Mouse (Mus musculus) olfactory bulb, adult 2 months (tissue): ENCODE data around the gene Ccdc121.

Experiments
- CTCF ChIP-seq: fragments of 200-500 bp; IDR thresholded peaks from 2 replicates; pipeline ENCODE4 v1.5.1; 2012; ENCODE audit warnings: low read depth, mild to moderate bottlenecking, low read length, moderate library complexity; ENCODE audit not compliant: insufficient read depth
- POLR2A ChIP-seq: fragments of 200-500 bp; IDR thresholded peaks from 2 replicates; pipeline ENCODE4 v1.6.1; 2012; ENCODE audit warnings: mild to moderate bottlenecking, low read depth, low read length, moderate library complexity; ENCODE audit not compliant: insufficient read depth

DNA sequence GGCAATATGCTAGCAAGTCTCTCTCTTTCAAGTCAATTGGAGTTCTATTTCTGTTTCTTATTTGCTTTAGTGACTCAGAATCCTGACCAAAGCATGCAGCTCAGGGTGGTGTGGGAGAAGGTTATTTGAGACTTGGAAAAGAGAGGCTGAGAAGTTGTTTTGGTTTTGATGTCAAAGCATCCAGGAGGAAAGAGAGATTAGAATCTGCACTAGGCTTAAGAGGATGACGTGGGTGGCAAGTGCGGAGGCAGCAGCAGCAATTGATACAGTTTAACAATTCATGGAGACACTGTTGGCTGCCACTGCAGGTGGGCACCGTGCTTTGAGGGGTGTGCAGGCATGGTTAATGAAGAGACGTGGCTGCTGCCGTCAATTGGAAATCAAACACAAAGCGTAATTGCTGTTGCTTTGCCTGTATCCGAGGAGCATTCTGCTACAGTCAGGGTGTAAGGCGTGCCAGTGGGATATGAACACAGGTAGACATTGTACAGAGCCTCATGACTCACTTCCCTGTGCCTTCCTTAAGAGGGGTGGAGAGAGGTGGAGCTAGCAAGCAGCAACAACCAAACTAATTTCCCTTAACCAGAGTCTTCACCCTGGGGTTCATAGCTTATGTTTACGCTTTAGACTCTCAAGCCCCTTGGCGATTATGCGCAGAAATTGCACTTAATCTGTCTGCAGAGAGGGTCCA lies 10.3 kb upstream of the Ccdc121 start:
- no peak for TF ChIP-seq CTCF
- no peak for TF ChIP-seq POLR2A
